12 mouse cellular contexts compared by ENCODE assay signal in genomic region chr1:121990653-121991052, GRCm38 (mm10).
"Had no signal": no experiment of that assay in that cellular context is flagged by ENCODE, and none has a peak within 500 bp of the region (broad histone marks: within the 10 kb centered on the region; RNA-seq: fewer than 3 reads in every experiment).

No protein-coding gene starts in this region.

- DNase-seq: liver; liver, embryonic 13.5 days; liver, postnatal 0 days; right cerebral cortex, postnatal 14 days; thymus, adult 2 months; thymus, postnatal 25 days had no signal

- H3K36me3 ChIP-seq: hindbrain, embryonic 15.5 days; liver, embryonic 13.5 days; midbrain, embryonic 13.5 days; stomach, embryonic 15.5 days had no signal

- H3K4me1 ChIP-seq: hindbrain, embryonic 15.5 days; liver, embryonic 13.5 days; midbrain, embryonic 13.5 days; stomach, embryonic 15.5 days had no signal

- H3K9me3 ChIP-seq: hindbrain, embryonic 15.5 days; liver, embryonic 13.5 days; midbrain, embryonic 13.5 days; stomach, embryonic 15.5 days had no signal

- H3K4me3 ChIP-seq: hindbrain, embryonic 15.5 days; left cerebral cortex, adult 2 months; liver, embryonic 13.5 days; midbrain, embryonic 13.5 days; stomach, embryonic 15.5 days had no signal

- H3K27me3 ChIP-seq: hindbrain, embryonic 15.5 days; liver, embryonic 13.5 days; midbrain, embryonic 13.5 days; stomach, embryonic 15.5 days had no signal

- ATAC-seq: inflammation-experienced regulatory T-cells, adult 6 months; intestine, postnatal 0 days; liver, postnatal 0 days; midbrain, embryonic 13.5 days had no signal

- H3K4me2 ChIP-seq: hindbrain, embryonic 15.5 days; liver, embryonic 13.5 days; midbrain, embryonic 13.5 days; stomach, embryonic 15.5 days had no signal

- H3K9ac ChIP-seq: hindbrain, embryonic 15.5 days; liver, embryonic 13.5 days; liver, postnatal 0 days; midbrain, embryonic 13.5 days; stomach, embryonic 15.5 days had no signal

- H3K27ac ChIP-seq: hindbrain, embryonic 15.5 days; left cerebral cortex, adult 2 months; liver, embryonic 13.5 days; midbrain, embryonic 13.5 days; stomach, embryonic 15.5 days had no signal
